In genomic region chr13:93785329-93785728, GRCm38 (mm10) we compare ENCODE assay signal across 12 mouse cellular contexts. TPM values are rescaled to one million over a fixed set of nuclear protein-coding genes. Genes with fewer than 3 reads are reported as not detected.
DNase-seq lines count a peak whose midpoint lies in the region; ATAC-seq and TF ChIP-seq lines count a peak whose summit lies in the region.
"Had no signal": no experiment of that assay in that cellular context is flagged by ENCODE, and none has a peak within 500 bp of the region (broad histone marks: within the 10 kb centered on the region; RNA-seq: fewer than 3 reads in every experiment).

No protein-coding gene starts in this region.

- WGBS in forebrain, embryonic 12.5 days, result 77% methylated on average over 3 of the region's 3 CpGs

- peaks cover 2% of the 10 kb centered on the region for H3K9me3 ChIP-seq in CH12.LX (replicated peaks; ENCODE audit: low read length)
- H3K9me3 ChIP-seq in forebrain, embryonic 12.5 days, result no peaks in the 10 kb centered on the region
- H3K9me3 ChIP-seq: embryonic facial prominence, embryonic 15.5 days; kidney, embryonic 15.5 days had no signal

- H3K4me2 ChIP-seq in CH12.LX (ENCODE audit: insufficient read depth, low read depth, poor library complexity, severe bottlenecking), result no peak overlapping the region
- H3K4me2 ChIP-seq in forebrain, embryonic 12.5 days, result no peak overlapping the region
- H3K4me2 ChIP-seq: embryonic facial prominence, embryonic 15.5 days; kidney, embryonic 15.5 days; neural tube, embryonic 15.5 days had no signal

- no peaks in the 10 kb centered on the region for H3K36me3 ChIP-seq in CH12.LX (replicated peaks in 1 of 2; ENCODE audit: control insufficient read depth in 1 of 2, insufficient read depth in 1 of 2, low read length in 1 of 2)
- H3K36me3 ChIP-seq in forebrain, embryonic 12.5 days (replicated peaks), result no peaks in the 10 kb centered on the region
- H3K36me3 ChIP-seq: embryonic facial prominence, embryonic 15.5 days; kidney, embryonic 15.5 days; neural tube, embryonic 15.5 days had no signal

- H3K27me3 ChIP-seq in CH12.LX (replicated peaks), result no peaks in the 10 kb centered on the region
- no peaks in the 10 kb centered on the region for H3K27me3 ChIP-seq in forebrain, embryonic 12.5 days
- H3K27me3 ChIP-seq: embryonic facial prominence, embryonic 15.5 days; kidney, embryonic 15.5 days; neural tube, embryonic 15.5 days had no signal

- peak; percentile 58 for TF ChIP-seq RAD21 in CH12.LX (IDR thresholded peaks at IDR 0.05; ENCODE audit: low read depth, low read length)

- no peaks in the 10 kb centered on the region for H3K79me2 ChIP-seq in CH12.LX (replicated peaks; ENCODE audit: control insufficient read depth, extremely low read depth, insufficient read depth, poor library complexity, severe bottlenecking)

- H3K4me1 ChIP-seq in CH12.LX (ENCODE audit: control insufficient read depth in 1 of 2, insufficient read depth in 2 of 2), result peaks cover 0 to 16% of the 10 kb centered on the region in 2 experiments; a peak in 2 of 4 replicates
- H3K4me1 ChIP-seq in forebrain, embryonic 12.5 days, result no peaks in the 10 kb centered on the region

- no peak overlapping the region for H3K9ac ChIP-seq in CH12.LX (ENCODE audit: insufficient read depth, low read depth)
- no peak overlapping the region for H3K9ac ChIP-seq in forebrain, embryonic 12.5 days
- H3K9ac ChIP-seq: embryonic facial prominence, embryonic 15.5 days; kidney, embryonic 15.5 days; neural tube, embryonic 15.5 days had no signal

- peak; percentile 46 for DNase-seq in cerebellum, adult 11-12 months
- no peak for DNase-seq in cerebellum, postnatal 4 days (ENCODE audit: low spot score in 2 of 2)
- DNase-seq in layer of hippocampus, adult 9-11 months, result peak; percentile 44
- no peak for DNase-seq in layer of hippocampus, postnatal 10 days (ENCODE audit: low spot score in 2 of 2)
- DNase-seq in CH12.LX (ENCODE audit: extremely low read depth), result peak; percentile 47
- no peak for DNase-seq in ovary, postnatal 36 days (ENCODE audit: low spot score)
- DNase-seq: heart, adult 18-20 months had no signal

- TF ChIP-seq EP300 in CH12.LX (IDR thresholded peaks at IDR 0.05; ENCODE audit: low read length), result no peak

- H3K4me3 ChIP-seq in CH12.LX (replicated peaks in 1 of 3; ENCODE audit: low read depth in 2 of 3, low read length in 2 of 3, poor library complexity in 1 of 3), result no peak overlapping the region
- no peak overlapping the region for H3K4me3 ChIP-seq in forebrain, embryonic 12.5 days (replicated peaks)
- H3K4me3 ChIP-seq: embryonic facial prominence, embryonic 15.5 days; kidney, embryonic 15.5 days; neural tube, embryonic 15.5 days had no signal

- H3K27ac ChIP-seq in CH12.LX (ENCODE audit: insufficient read depth, low read depth), result no peak overlapping the region
- H3K27ac ChIP-seq in forebrain, embryonic 12.5 days, result no peak overlapping the region
- H3K27ac ChIP-seq: embryonic facial prominence, embryonic 15.5 days; kidney, embryonic 15.5 days; neural tube, embryonic 15.5 days had no signal

- ATAC-seq in megakaryocyte progenitor cell, adult 5-6 weeks (replicated peaks; ENCODE audit: poor library complexity), result peak; percentile 92
- no peak for ATAC-seq in forebrain, embryonic 12.5 days (ENCODE audit: low FRiP score)

- dilution Hi-C loops in CH12.LX (cut with MboI; ENCODE audit: extremely low pct_ligation_motif_present, extremely low pct_unique_long_range_greater_than_20kb, low sequenced_read_pairs), result no loop called here

- in situ Hi-C loops in CH12.LX (cut with MboI; ENCODE audit: low pct_ligation_motif_present, low pct_unique_long_range_greater_than_20kb, low sequenced_read_pairs), result loop anchor here (25.0 kb wide), 1 partner anchor 352 kb away; no protein-coding TSS in a partner anchor

- no peak for TF ChIP-seq POLR2A in CH12.LX (IDR thresholded peaks at IDR 0.05; ENCODE audit: low read depth, low read length)

- peak; percentile 14 to 59; a peak in 2 of 4 replicates for TF ChIP-seq CTCF in CH12.LX (conservative IDR thresholded peaks at IDR 0.05 in 1 of 2, IDR thresholded peaks at IDR 0.05 in 1 of 2; ENCODE audit: low read depth in 2 of 2, low read length in 2 of 2)

TF ChIP-seq in CH12.LX, 34 proteins besides CTCF, POLR2A, EP300 and RAD21:
- TF ChIP-seq MAX (IDR thresholded peaks at IDR 0.05; ENCODE audit: low read length) (0 out of 2 replicates have a peak, but pooled peaks have one; percentile 36), E2F4 (IDR thresholded peaks at IDR 0.05; ENCODE audit: insufficient replicate concordance, low read depth, low read length) (no peak), SMC3 (IDR thresholded peaks at IDR 0.05; ENCODE audit: low read depth, low read length) (peak; percentile 55)

RNA-seq across cellular contexts. Expression of gene Arsb, which starts 13.9 kb away (rescaled TPM):
- 10 to 100 TPM; 78.8 to 84.6 TPM for total RNA-seq in layer of hippocampus, postnatal 10 days (2021)
- total RNA-seq in CH12.LX (2012; rRNA removed), result 1.0 TPM in 2 replicates
- 1.5 and 2.0 TPM in 2 replicates for total RNA-seq in CH12.LX (2014; rRNA removed)
- 7.8 and 9.8 TPM in 2 replicates for polyA plus RNA-seq in CH12.LX (2012; ENCODE audit: insufficient read length, low read depth)
- 157 TPM in 2 replicates for total RNA-seq in megakaryocyte progenitor cell, adult 5-6 weeks (2015)
- total RNA-seq in megakaryocyte progenitor cell, adult 5-6 weeks (2017), result 32.4 and 33.8 TPM in 2 replicates
- polyA plus RNA-seq in forebrain, embryonic 12.5 days (2016; fragmentation: Nextera tagmentation; extraction: Ambion mirVana), result 7.2 and 7.3 TPM in 2 replicates

Comparison
In these comparisons a context has a peak if more than half of its experiments do, and no peak if none do; other contexts are left out.
1. DNase-seq: peak in cerebellum, adult 11-12 months (single experiment), layer of hippocampus, adult 9-11 months (single experiment) and CH12.LX (single experiment); none in cerebellum, postnatal 4 days (0 of 2), layer of hippocampus, postnatal 10 days (0 of 2) and ovary, postnatal 36 days (single experiment).
2. RNA of gene Arsb, which starts 13.9 kb away (total RNA-seq): 32.4 to 157 TPM in megakaryocyte progenitor cell, adult 5-6 weeks and 78.8 to 84.6 TPM in layer of hippocampus, postnatal 10 days; 1.0 to 2.0 TPM in CH12.LX; every median in the first group is over 10 times any median in the second.